20 mouse cellular contexts compared by ENCODE assay signal in the genomic region with DNA sequence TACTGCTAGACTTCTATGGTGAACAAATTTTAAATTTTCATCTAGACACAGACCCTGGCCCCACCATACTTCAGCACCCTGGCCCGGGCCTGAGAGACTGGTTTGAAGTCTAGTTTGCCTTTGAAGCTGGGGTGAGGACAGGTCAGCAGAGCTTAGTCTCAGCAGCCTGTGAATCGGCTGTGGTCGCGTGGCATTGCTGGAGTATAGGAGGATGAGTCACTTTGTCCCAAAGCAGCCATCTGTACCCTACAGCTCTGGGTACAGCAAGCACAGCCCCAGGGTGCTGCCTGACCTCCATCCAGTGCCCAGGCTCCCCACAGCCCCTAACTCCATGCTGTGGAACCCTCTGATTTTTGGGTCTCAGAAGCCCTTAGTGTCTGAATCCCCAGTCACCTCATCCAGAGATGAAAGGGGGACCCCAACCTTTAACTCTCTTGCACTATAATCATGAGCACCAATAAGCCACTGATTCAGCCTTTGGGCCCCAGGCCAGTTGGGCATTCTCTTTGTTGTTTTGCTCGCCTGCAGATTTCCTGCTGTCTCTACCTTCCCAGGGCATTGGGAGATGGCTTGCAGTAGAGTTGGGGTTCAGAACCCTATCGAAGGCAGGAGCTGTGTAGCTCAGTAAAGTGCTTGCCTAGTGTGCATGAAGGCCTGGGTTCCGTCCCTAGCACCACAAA.
DNase-seq lines count a peak whose midpoint lies in the region; ATAC-seq and TF ChIP-seq lines count a peak whose summit lies in the region.
"Had no signal": no experiment of that assay in that cellular context is flagged by ENCODE, and none has a peak within 500 bp of the region (broad histone marks: within the 10 kb centered on the region; RNA-seq: fewer than 3 reads in every experiment).

No protein-coding gene starts in this region.

- no peak overlapping the region for H3K4me2 ChIP-seq in hindbrain, embryonic 12.5 days (replicated peaks)
- H3K4me2 ChIP-seq in myocyte (ENCODE audit: low read depth), result peak overlapping the region; percentile 0
- H3K4me2 ChIP-seq: heart, embryonic 13.5 days; hindbrain, embryonic 15.5 days; limb, embryonic 15.5 days; liver, embryonic 15.5 days; neural tube, embryonic 15.5 days; stomach, embryonic 15.5 days had no signal

- no peak overlapping the region for H3K4me3 ChIP-seq in hindbrain, embryonic 10.5 days
- no peak overlapping the region for H3K4me3 ChIP-seq in hindbrain, embryonic 12.5 days
- H3K4me3 ChIP-seq in E14TG2a.4 (replicated peaks; ENCODE audit: low read length) (peak overlapping the region; percentile 71; the same call in 1 of the 2 replicates), myocyte (no peak overlapping the region)
- H3K4me3 ChIP-seq: embryonic facial prominence, embryonic 10.5 days; gastrocnemius, adult 2 months; heart, embryonic 13.5 days; hindbrain, embryonic 15.5 days; limb, embryonic 15.5 days; liver, embryonic 15.5 days; neural tube, embryonic 15.5 days; stomach, embryonic 15.5 days had no signal

- TF ChIP-seq CTCF in E14TG2a.4 (conservative IDR thresholded peaks at IDR 0.05; ENCODE audit: low read length), result no peak

- H3K9me3 ChIP-seq in hindbrain, embryonic 10.5 days, result no peaks in the 10 kb centered on the region
- no peaks in the 10 kb centered on the region for H3K9me3 ChIP-seq in hindbrain, embryonic 12.5 days (replicated peaks)
- H3K9me3 ChIP-seq in E14TG2a.4 (ENCODE audit: low read length), result no peaks in the 10 kb centered on the region
- H3K9me3 ChIP-seq: heart, embryonic 13.5 days; hindbrain, embryonic 15.5 days; limb, embryonic 15.5 days; liver, embryonic 15.5 days; neural tube, embryonic 15.5 days; stomach, embryonic 15.5 days had no signal

- peak; percentile 51 to 55 for DNase-seq in adrenal gland, adult (ENCODE audit: inconsistent age in 2 of 2, low spot score in 1 of 2)
- DNase-seq in adrenal gland, postnatal 25 days, result no peak
- no peak for DNase-seq in hindbrain, embryonic 10.5 days (ENCODE audit: low spot score)
- no peak for DNase-seq in ovary, adult 18-20 months (ENCODE audit: low spot score)
- DNase-seq: layer of hippocampus, postnatal 36 days; midbrain, embryonic 14.5 days; thymus, adult 18-20 months had no signal

- 88% methylated on average over 7 of the region's 7 CpGs for WGBS in hindbrain, embryonic 10.5 days
- WGBS in hindbrain, embryonic 12.5 days, result 79% methylated on average over 7 of the region's 7 CpGs

- peaks cover 96% of the 10 kb centered on the region for H3K79me2 ChIP-seq in myocyte (ENCODE audit: control insufficient read depth, insufficient read depth)

- peaks cover 33% of the 10 kb centered on the region for H3K36me3 ChIP-seq in hindbrain, embryonic 10.5 days
- H3K36me3 ChIP-seq in hindbrain, embryonic 12.5 days, result no peaks in the 10 kb centered on the region
- H3K36me3 ChIP-seq in E14TG2a.4 (ENCODE audit: insufficient read depth, low read length) (0 out of 2 replicates have a peak, but pooled peaks cover 7% of the 10 kb centered on the region), myocyte (ENCODE audit: control insufficient read depth, insufficient read depth) (no peaks in the 10 kb centered on the region)
- H3K36me3 ChIP-seq: hindbrain, embryonic 15.5 days; limb, embryonic 15.5 days; liver, embryonic 15.5 days; neural tube, embryonic 15.5 days had no signal

- peaks cover 56% of the 10 kb centered on the region for H3K4me1 ChIP-seq in hindbrain, embryonic 10.5 days (replicated peaks)
- peaks cover 41% of the 10 kb centered on the region for H3K4me1 ChIP-seq in hindbrain, embryonic 12.5 days
- peaks cover 92% of the 10 kb centered on the region for H3K4me1 ChIP-seq in E14TG2a.4 (replicated peaks; ENCODE audit: low read depth, low read length)

- H3ac ChIP-seq in myocyte (ENCODE audit: control insufficient read depth, insufficient read length), result no peak overlapping the region

- no peak for ATAC-seq in hindbrain, embryonic 12.5 days (ENCODE audit: low FRiP score)
- no peak for ATAC-seq in megakaryocyte progenitor cell, adult 5-6 weeks (replicated peaks; ENCODE audit: poor library complexity)
- ATAC-seq: intestine, postnatal 0 days had no signal

- H3K27ac ChIP-seq in hindbrain, embryonic 10.5 days, result peak overlapping the region; percentile 16; the same call in 1 of the 2 replicates
- no peak overlapping the region for H3K27ac ChIP-seq in hindbrain, embryonic 12.5 days
- H3K27ac ChIP-seq: hindbrain, embryonic 15.5 days; liver, embryonic 15.5 days; neural tube, embryonic 15.5 days; stomach, embryonic 15.5 days had no signal

- no peaks in the 10 kb centered on the region for H3K27me3 ChIP-seq in hindbrain, embryonic 10.5 days (ENCODE audit: insufficient read depth, poor library complexity, severe bottlenecking)
- H3K27me3 ChIP-seq in hindbrain, embryonic 12.5 days, result no peaks in the 10 kb centered on the region
- H3K27me3 ChIP-seq in E14TG2a.4 (ENCODE audit: insufficient read depth, low read length), result no peaks in the 10 kb centered on the region
- H3K27me3 ChIP-seq in myocyte (ENCODE audit: control insufficient read depth, insufficient read depth, insufficient read length), result no peaks in the 10 kb centered on the region
- H3K27me3 ChIP-seq: heart, embryonic 13.5 days; hindbrain, embryonic 15.5 days; limb, embryonic 15.5 days; liver, embryonic 15.5 days; neural tube, embryonic 15.5 days; stomach, embryonic 15.5 days had no signal

- no peak for TF ChIP-seq POLR2A in myocyte (IDR thresholded peaks at IDR 0.05; ENCODE audit: insufficient read length, low read depth)

- H3K9ac ChIP-seq in hindbrain, embryonic 12.5 days, result no peak overlapping the region
- H3K9ac ChIP-seq: heart, embryonic 13.5 days; hindbrain, embryonic 15.5 days; limb, embryonic 15.5 days; liver, embryonic 15.5 days; neural tube, embryonic 15.5 days; stomach, embryonic 15.5 days had no signal

TF ChIP-seq in myocyte, 11 proteins besides CTCF, POLR2A, EP300 and RAD21:
- TF ChIP-seq E2F4 (IDR thresholded peaks at IDR 0.05; ENCODE audit: insufficient read depth) (no peak), TCF3 (IDR thresholded peaks at IDR 0.05; ENCODE audit: insufficient read length, low read depth) (no peak), SRF (IDR thresholded peaks at IDR 0.05; ENCODE audit: control insufficient read depth, insufficient read length, low read depth) (no peak), CEBPB (IDR thresholded peaks at IDR 0.05; ENCODE audit: insufficient read depth, poor library complexity, severe bottlenecking) (no peak), REST (IDR thresholded peaks at IDR 0.05; ENCODE audit: insufficient read depth, insufficient read length) (no peak), POLR2AphosphoS2 (IDR thresholded peaks at IDR 0.05; ENCODE audit: insufficient read length, low read depth) (no peak), TCF12 (IDR thresholded peaks at IDR 0.05; ENCODE audit: insufficient read depth, poor library complexity, severe bottlenecking) (no peak)

Comparison
In these comparisons a context has a peak if more than half of its experiments do, and no peak if none do; other contexts are left out.
1. DNase-seq: peak in adrenal gland, adult (2 of 2); none in adrenal gland, postnatal 25 days (single experiment), hindbrain, embryonic 10.5 days (single experiment) and ovary, adult 18-20 months (single experiment).